Mouse (Mus musculus) CD4-positive, CD25-positive, alpha-beta regulatory T cell, adult 4 months (primary cell): ENCODE results near the gene Ttc7. TPM values are rescaled to one million over a fixed set of nuclear protein-coding genes. Genes with fewer than 3 reads are reported as not detected.

Experiments used
- polyA plus RNA-seq, 2 experiments: library from polyadenylated mRNA; unstranded; fragments of 100-300 nt; shearing (Covaris generic); gene quantifications; one replicate each; pipeline ENCODE4 v1.2.1; 2017

Gene Ttc7
- polyA plus RNA-seq, 2 experiments from 2014 or later = 13.5 to 19.3 TPM

Other genes starting within 250 kb of the Ttc7 start
- 1 to 10 TPM; 8.7 to 9.3 TPM for gene Socs5, start 175.2 kb upstream of the Ttc7 start, polyA plus RNA-seq
- 10 to 100 TPM; 34.0 to 43.8 TPM for gene Mcfd2, start 17.0 kb upstream of the Ttc7 start, polyA plus RNA-seq
- not detected for gene Stpg4, start 144.9 kb downstream of the Ttc7 start, polyA plus RNA-seq
- 100 to 1,000 TPM; 533 to 583 TPM for gene Calm2, start 164.0 kb downstream of the Ttc7 start, polyA plus RNA-seq